Mouse (Mus musculus) heart, postnatal 0 days (tissue): Measurements from ENCODE around the gene Flvcr1. TPM values are rescaled to one million over a fixed set of nuclear protein-coding genes. Genes with fewer than 3 reads are reported as not detected.

Source experiments
- ATAC-seq: fragments of 200-750 bp; cut with Nextera tagmentation; 2 replicates; pipeline ENCODE4 v1.8.0; 2017; ENCODE audit warnings: low read depth, moderate number of reproducible peaks, moderate library complexity; ENCODE audit not compliant: insufficient read depth
- DNase-seq: peaks from one replicate; pipeline ENCODE4 v3.0.0-alpha.2; 2016; ENCODE audit warnings: low spot score
- H3K27ac ChIP-seq: fragments of 300-500 bp; sonication (generic); 2 replicates; pipeline ENCODE4 v1.5.1; 2014; ENCODE audit warnings: low read depth, mild to moderate bottlenecking
- H3K27me3 ChIP-seq: fragments of 300-500 bp; sonication (generic); 2 replicates; pipeline ENCODE4 v1.6.1; 2014; ENCODE audit warnings: low read length, mixed read lengths; ENCODE audit not compliant: control insufficient read depth, insufficient read depth
- H3K36me3 ChIP-seq: fragments of 300-500 bp; sonication (generic); replicated peaks from 2 replicates; pipeline ENCODE4 v1.6.1; 2014; ENCODE audit warnings: low read length, mixed read lengths; ENCODE audit not compliant: control insufficient read depth, insufficient read depth
- H3K4me1 ChIP-seq: fragments of 300-500 bp; sonication (generic); 2 replicates; pipeline ENCODE4 v1.6.1; 2014; ENCODE audit warnings: antibody characterized with exemption; ENCODE audit not compliant: control insufficient read depth, insufficient read depth
- H3K4me2 ChIP-seq: fragments of 300-500 bp; sonication (generic); 2 replicates; pipeline ENCODE4 v1.6.1; 2014; ENCODE audit warnings: low read depth, mild to moderate bottlenecking, low read length, moderate library complexity
- H3K4me3 ChIP-seq: fragments of 300-500 bp; sonication (generic); 2 replicates; pipeline ENCODE4 v1.5.1; 2014; ENCODE audit warnings: low read depth, low read length
- H3K9ac ChIP-seq: fragments of 300-500 bp; sonication (generic); replicated peaks from 2 replicates; pipeline ENCODE4 v1.6.1; 2014; ENCODE audit warnings: low read depth, low read length, mixed read lengths
- H3K9me3 ChIP-seq: fragments of 300-500 bp; sonication (generic); replicated peaks from 2 replicates; pipeline ENCODE4 v1.6.1; 2016; ENCODE audit warnings: low read length; ENCODE audit not compliant: control insufficient read depth
- CTCF ChIP-seq: IDR thresholded peaks from 2 replicates; pipeline ENCODE4 v1.5.1; 2016; ENCODE audit warnings: antibody characterized with exemption, control low read depth, low read depth
- EP300 ChIP-seq: IDR thresholded peaks from 2 replicates; pipeline ENCODE4 v1.6.1; 2016; ENCODE audit warnings: antibody characterized with exemption, low read depth
- WGBS: fragments of 180-500 bp; shearing (Covaris S2); extraction: QIAGEN DNeasy Blood & Tissue Kit; methylation state at CpG from one replicate; pipeline ENCODE4 v1.1.7; 2014; 5-methylcytosine and 5-hydroxymethylcytosine counted together
- polyA plus RNA-seq: library from polyadenylated mRNA; unstranded; fragments of >200 nt; fragmentation: Nextera tagmentation; extraction: Ambion mirVana; gene quantifications from 2 replicates; pipeline ENCODE4 v1.2.1, GENCODE M21; 2015
- total RNA-seq: library from RNA; depleted of rRNA; stranded (reverse); fragments of >200 nt; gene quantifications from 2 replicates; pipeline ENCODE4 v1.2.3, GENCODE M21; 2014; ENCODE audit warnings: low replicate concordance

Gene Flvcr1
- total and polyA plus RNA-seq, 2 experiments from 2014 or later: 2.4 to 5.2 TPM

GRCm38 (mm10) chr1:191062781-191063485, 37.0 kb upstream of the Flvcr1 start, which contains the start of the genes Tatdn3 and Nsl1:
Gene Tatdn3, minus strand, starts transcription at chr1:191062932.
Gene Nsl1, plus strand, starts transcription at chr1:191063012.
- ATAC-seq (peak; percentile 92), DNase-seq (peak; percentile 69)
- Histone ChIP-seq H3K9ac (peak within 1 kb of the TSS; percentile 78), H3K4me3 (peak within 1 kb of the TSS; percentile 81), H3K4me1 (0 out of 2 replicates have a peak, but pooled peaks cover 16% of the 10 kb centered on the region), H3K4me2 (peak within 1 kb of the TSS; percentile 80), H3K27me3 (no peaks in the 10 kb centered on the region), H3K36me3 (peaks cover 24% of the 10 kb centered on the region), H3K27ac (peak within 1 kb of the TSS; percentile 74), H3K9me3 (no peaks in the 10 kb centered on the region)
- TF ChIP-seq CTCF (peak; percentile 34), EP300 (0 out of 2 replicates have a peak, but pooled peaks have one; percentile 27)
- WGBS: under 1% methylated on average over 56 of the region's 56 CpGs

GRCm38 (mm10) chr1:191062241-191062780, 36.4 kb upstream of the Flvcr1 start:
- H3K9ac ChIP-seq: peak overlapping the region; percentile 78
- ATAC-seq (peak; percentile 56), DNase-seq (peak; percentile 32)
- WGBS: 5% methylated on average over 15 of the region's 15 CpGs
- H3K27ac ChIP-seq: peak overlapping the region; percentile 74
- peaks cover 19% of the 10 kb centered on the region for H3K36me3 ChIP-seq
- no peaks in the 10 kb centered on the region for H3K27me3 ChIP-seq
- peak overlapping the region; percentile 81 for H3K4me3 ChIP-seq
- peak overlapping the region; percentile 80 for H3K4me2 ChIP-seq
- no peak for TF ChIP-seq CTCF
- no peak for TF ChIP-seq EP300
- 0 out of 2 replicates have a peak, but pooled peaks cover 16% of the 10 kb centered on the region for H3K4me1 ChIP-seq
- H3K9me3 ChIP-seq: no peaks in the 10 kb centered on the region

GRCm38 (mm10) chr1:191057461-191057860, 31.5 kb upstream of the Flvcr1 start:
- 62% methylated on average over 3 of the region's 3 CpGs for WGBS

GRCm38 (mm10) chr1:191055533-191055873, 29.5 kb upstream of the Flvcr1 start:
- Histone ChIP-seq H3K27me3 (no peaks in the 10 kb centered on the region), H3K9ac (no peak overlapping the region), H3K36me3 (peaks cover 5% of the 10 kb centered on the region; the same call in 1 of the 2 replicates), H3K9me3 (no peaks in the 10 kb centered on the region), H3K27ac (no peak overlapping the region), H3K4me2 (no peak overlapping the region), H3K4me3 (no peak overlapping the region), H3K4me1 (no peaks in the 10 kb centered on the region)
- no peak for ATAC-seq
- no peak for DNase-seq
- no peak for TF ChIP-seq EP300
- peak; percentile 13 for TF ChIP-seq CTCF
- 56% methylated on average over 2 of the region's 2 CpGs for whole genome bisulfite sequencing

More at GRCm38 (mm10) chr1:191057461-191057860, 31.5 kb upstream of the Flvcr1 start:
- Histone ChIP-seq H3K4me3 (no peak overlapping the region), H3K9me3 (no peaks in the 10 kb centered on the region), H3K4me1 (0 out of 2 replicates have a peak, but pooled peaks cover 5% of the 10 kb centered on the region), H3K9ac (no peak overlapping the region), H3K36me3 (peaks cover 3% of the 10 kb centered on the region; the same call in 1 of the 2 replicates), H3K27ac (no peak overlapping the region), H3K27me3 (no peaks in the 10 kb centered on the region), H3K4me2 (no peak overlapping the region)
- TF ChIP-seq EP300 (no peak), CTCF (peak; percentile 19; the same call in 1 of the 2 replicates)
- ATAC-seq (no peak), DNase-seq (no peak)

GRCm38 (mm10) chr1:191054870-191055532, 29.0 kb upstream of the Flvcr1 start:
- TF ChIP-seq EP300 (no peak), CTCF (no peak)
- no peak for DNase-seq
- no peaks in the 10 kb centered on the region for H3K9me3 ChIP-seq
- peaks cover 5% of the 10 kb centered on the region; the same call in 1 of the 2 replicates for H3K36me3 ChIP-seq
- 64% methylated on average over 8 of the region's 8 CpGs for WGBS
- H3K4me1 ChIP-seq: no peaks in the 10 kb centered on the region
- H3K9ac ChIP-seq: no peak overlapping the region
- no peak overlapping the region for H3K27ac ChIP-seq
- no peaks in the 10 kb centered on the region for H3K27me3 ChIP-seq
- ATAC-seq: no peak
- H3K4me2 ChIP-seq: no peak overlapping the region
- no peak overlapping the region for H3K4me3 ChIP-seq
